ENCODE assay signal across 14 mouse cellular contexts in genomic region chr19:6321358-6321757, GRCm38 (mm10). TPM values are rescaled to one million over a fixed set of nuclear protein-coding genes. Genes with fewer than 3 reads are reported as not detected.
DNase-seq lines count a peak whose midpoint lies in the region; ATAC-seq and TF ChIP-seq lines count a peak whose summit lies in the region.
"Had no signal": no experiment of that assay in that cellular context is flagged by ENCODE, and none has a peak within 500 bp of the region (broad histone marks: within the 10 kb centered on the region; RNA-seq: fewer than 3 reads in every experiment).

No protein-coding gene starts in this region.

- DNase-seq in heart, adult 9 months (ENCODE audit: low spot score in 2 of 2) = no peak
- DNase-seq in kidney, adult 18-20 months = no peak
- DNase-seq in left cerebral cortex, adult 2 months (ENCODE audit: extremely low spot score in 1 of 2, low spot score in 2 of 2) = no peak
- DNase-seq: cerebellum, adult 9-10 months; gastrocnemius, postnatal 36 days; thymus, adult 18-20 months had no signal

- H3K4me2 ChIP-seq in heart, embryonic 13.5 days = no peak overlapping the region
- no peak overlapping the region for H3K4me2 ChIP-seq in kidney, embryonic 16.5 days (replicated peaks; ENCODE audit: low read depth, low read length)
- H3K4me2 ChIP-seq: hindbrain, embryonic 14.5 days; limb, embryonic 12.5 days had no signal

- H3K4me3 ChIP-seq in heart, embryonic 13.5 days = no peak overlapping the region
- no peak overlapping the region for H3K4me3 ChIP-seq in kidney, embryonic 16.5 days (ENCODE audit: low read length)
- peak overlapping the region; percentile 4; the same call in 1 of the 2 replicates for H3K4me3 ChIP-seq in ES-Bruce4 (ENCODE audit: low read depth, low read length)
- H3K4me3 ChIP-seq in small intestine, adult 2 months (ENCODE audit: low read depth, low read length) = no peak overlapping the region
- no peak overlapping the region for H3K4me3 ChIP-seq in left cerebral cortex, adult 2 months
- H3K4me3 ChIP-seq: erythroblast, embryonic 14.5 days; limb, embryonic 12.5 days had no signal

- WGBS in heart, embryonic 13.5 days = 49% methylated on average over 8 of the region's 8 CpGs
- WGBS in kidney, embryonic 16.5 days = 78% methylated on average over 8 of the region's 8 CpGs
- WGBS in small intestine, adult 2 months = 58% methylated on average over 8 of the region's 8 CpGs

- peak overlapping the region; percentile 38 for H3K27ac ChIP-seq in heart, embryonic 13.5 days (replicated peaks)
- no peak overlapping the region for H3K27ac ChIP-seq in kidney, embryonic 16.5 days (ENCODE audit: low read length)
- 0 out of 2 replicates have a peak overlapping the region, but pooled peaks have one; percentile 2 for H3K27ac ChIP-seq in ES-Bruce4 (ENCODE audit: insufficient read depth, low read length)
- 0 out of 2 replicates have a peak overlapping the region, but pooled peaks have one; percentile 7 for H3K27ac ChIP-seq in small intestine, adult 2 months (ENCODE audit: insufficient read depth, low read depth, low read length)
- H3K27ac ChIP-seq in left cerebral cortex, adult 2 months = no peak overlapping the region
- H3K27ac ChIP-seq: hindbrain, embryonic 14.5 days; limb, embryonic 12.5 days had no signal

- no peak for TF ChIP-seq EP300 in ES-Bruce4 (IDR thresholded peaks at IDR 0.05; ENCODE audit: insufficient read depth, low read depth, low read length)

- ATAC-seq in heart, embryonic 13.5 days (ENCODE audit: extremely low read depth, insufficient number of reproducible peaks, low FRiP score, low TSS enrichment) = no peak
- ATAC-seq in kidney, embryonic 16.5 days (ENCODE audit: low FRiP score, low TSS enrichment) = 0 out of 2 replicates have a peak, but pooled peaks have one; percentile 21
- ATAC-seq: CD4-positive, CD25-positive, alpha-beta regulatory T cell, adult 4 months had no signal

- H3K36me3 ChIP-seq in heart, embryonic 13.5 days = peaks cover 69% of the 10 kb centered on the region
- peaks cover 56% of the 10 kb centered on the region for H3K36me3 ChIP-seq in kidney, embryonic 16.5 days (ENCODE audit: insufficient read depth, low read length)
- peaks cover 28% of the 10 kb centered on the region for H3K36me3 ChIP-seq in ES-Bruce4 (ENCODE audit: control insufficient read depth, insufficient read depth, low read length, poor library complexity, severe bottlenecking)
- peaks cover 86% of the 10 kb centered on the region for H3K36me3 ChIP-seq in small intestine, adult 2 months (ENCODE audit: control insufficient read depth, insufficient read depth, low read length)

- no peak for TF ChIP-seq CTCF in ES-Bruce4 (IDR thresholded peaks at IDR 0.05; ENCODE audit: low read depth, low read length)
- no peak for TF ChIP-seq CTCF in small intestine, adult 2 months (IDR thresholded peaks at IDR 0.05; ENCODE audit: extremely low read depth, insufficient read length, insufficient replicate concordance, low read depth, low read length)
- TF ChIP-seq CTCF in left cerebral cortex, adult 2 months (IDR thresholded peaks at IDR 0.05) = no peak

- H3K27me3 ChIP-seq in heart, embryonic 13.5 days (replicated peaks) = no peaks in the 10 kb centered on the region
- H3K27me3 ChIP-seq in kidney, embryonic 16.5 days (ENCODE audit: insufficient read depth, low read length) = no peaks in the 10 kb centered on the region
- H3K27me3 ChIP-seq in ES-Bruce4 (ENCODE audit: control insufficient read depth, insufficient read depth, low read length, poor library complexity, severe bottlenecking) = no peaks in the 10 kb centered on the region
- H3K27me3 ChIP-seq in small intestine, adult 2 months (ENCODE audit: control insufficient read depth, insufficient read depth, low read length) = no peaks in the 10 kb centered on the region
- H3K27me3 ChIP-seq: limb, embryonic 12.5 days had no signal

- TF ChIP-seq POLR2A in ES-Bruce4 (IDR thresholded peaks at IDR 0.05; ENCODE audit: insufficient read depth, low read length) = no peak
- no peak for TF ChIP-seq POLR2A in small intestine, adult 2 months (IDR thresholded peaks at IDR 0.05; ENCODE audit: low read depth, low read length)

- intact Hi-C loops in left cerebral cortex, adult 2 months (cut with DNase I) = no loop called here

- no peaks in the 10 kb centered on the region for H3K9me3 ChIP-seq in heart, embryonic 13.5 days
- H3K9me3 ChIP-seq in kidney, embryonic 16.5 days (ENCODE audit: low read length) = no peaks in the 10 kb centered on the region
- no peaks in the 10 kb centered on the region for H3K9me3 ChIP-seq in ES-Bruce4 (replicated peaks; ENCODE audit: control insufficient read depth, insufficient read depth, low read length, poor library complexity, severe bottlenecking)
- H3K9me3 ChIP-seq: limb, embryonic 12.5 days had no signal

- peak overlapping the region; percentile 29; the same call in 1 of the 2 replicates for H3K9ac ChIP-seq in heart, embryonic 13.5 days
- no peak overlapping the region for H3K9ac ChIP-seq in kidney, embryonic 16.5 days (replicated peaks; ENCODE audit: low read length)
- H3K9ac ChIP-seq in ES-Bruce4 (ENCODE audit: low read depth, poor library complexity, severe bottlenecking) = no peak overlapping the region
- H3K9ac ChIP-seq: hindbrain, embryonic 14.5 days had no signal

- H3K4me1 ChIP-seq in heart, embryonic 13.5 days = peaks cover 24% of the 10 kb centered on the region
- no peaks in the 10 kb centered on the region for H3K4me1 ChIP-seq in kidney, embryonic 16.5 days (ENCODE audit: insufficient read depth, low read length)
- H3K4me1 ChIP-seq in ES-Bruce4 (ENCODE audit: control insufficient read depth, insufficient read depth, low read length) = peaks cover 4% of the 10 kb centered on the region
- H3K4me1 ChIP-seq in small intestine, adult 2 months (ENCODE audit: control insufficient read depth, insufficient read depth, insufficient read length, low read length) = peaks cover 3% of the 10 kb centered on the region; the same call in 1 of the 2 replicates
- H3K4me1 ChIP-seq: limb, embryonic 12.5 days had no signal

RNA-seq across cellular contexts. Expression of gene Men1, which starts 13.4 kb away (rescaled TPM):
- 46.9 and 48.1 TPM in 2 replicates for polyA plus RNA-seq in heart, embryonic 13.5 days (2015; fragmentation: Nextera tagmentation; extraction: Ambion mirVana)
- polyA plus RNA-seq in kidney, embryonic 16.5 days (2015; fragmentation: Nextera tagmentation; extraction: Ambion mirVana) = 93.0 and 96.2 TPM in 2 replicates
- 34.8 and 40.5 TPM in 2 replicates for polyA plus RNA-seq in ES-Bruce4 (2011; ENCODE audit: insufficient read depth, insufficient read length, low read depth, missing spikeins)
- polyA plus RNA-seq in small intestine, adult 2 months (2012; rRNA removed) = 23.6 and 38.5 TPM in 2 replicates
- 10 to 100 TPM; 64.7 to 72.5 TPM for total RNA-seq in left cerebral cortex, adult 2 months (2021)

RNA-seq across cellular contexts. Expression of gene Cdc42bpg, which starts 15.1 kb away (rescaled TPM):
- 0.45 and 0.60 TPM in 2 replicates for polyA plus RNA-seq in heart, embryonic 13.5 days (2015; fragmentation: Nextera tagmentation; extraction: Ambion mirVana)
- 0.80 and 1.5 TPM in 2 replicates for polyA plus RNA-seq in kidney, embryonic 16.5 days (2015; fragmentation: Nextera tagmentation; extraction: Ambion mirVana)
- 57.7 and 60.5 TPM in 2 replicates for polyA plus RNA-seq in ES-Bruce4 (2011; ENCODE audit: insufficient read depth, insufficient read length, low read depth, missing spikeins)
- polyA plus RNA-seq in small intestine, adult 2 months (2012; rRNA removed) = 26.0 and 53.2 TPM in 2 replicates
- total RNA-seq in left cerebral cortex, adult 2 months (2021) = 1 to 10 TPM; 3.4 to 4.1 TPM

RNA-seq across cellular contexts. Expression of gene Map4k2, which starts 19.6 kb away (rescaled TPM):
- polyA plus RNA-seq in heart, embryonic 13.5 days (2015; fragmentation: Nextera tagmentation; extraction: Ambion mirVana) = 12.5 and 13.5 TPM in 2 replicates
- 25.9 and 28.7 TPM in 2 replicates for polyA plus RNA-seq in kidney, embryonic 16.5 days (2015; fragmentation: Nextera tagmentation; extraction: Ambion mirVana)
- polyA plus RNA-seq in ES-Bruce4 (2011; ENCODE audit: insufficient read depth, insufficient read length, low read depth, missing spikeins) = 10.7 and 16.9 TPM in 2 replicates
- 41.0 and 77.3 TPM in 2 replicates for polyA plus RNA-seq in small intestine, adult 2 months (2012; rRNA removed)
- total RNA-seq in left cerebral cortex, adult 2 months (2021) = 100 to 1,000 TPM in 1 of 2 experiments, 10 to 100 TPM in 1; 94.9 to 108 TPM

RNA-seq across cellular contexts. Expression of gene Sf1, which starts 42.1 kb away (rescaled TPM):
- polyA plus RNA-seq in heart, embryonic 13.5 days (2015; fragmentation: Nextera tagmentation; extraction: Ambion mirVana) = 89.2 and 89.7 TPM in 2 replicates
- 132 and 150 TPM in 2 replicates for polyA plus RNA-seq in kidney, embryonic 16.5 days (2015; fragmentation: Nextera tagmentation; extraction: Ambion mirVana)
- 333 and 355 TPM in 2 replicates for polyA plus RNA-seq in ES-Bruce4 (2011; ENCODE audit: insufficient read depth, insufficient read length, low read depth, missing spikeins)
- 99.0 and 171 TPM in 2 replicates for polyA plus RNA-seq in small intestine, adult 2 months (2012; rRNA removed)
- total RNA-seq in left cerebral cortex, adult 2 months (2021) = 100 to 1,000 TPM; 208 to 212 TPM

RNA-seq across cellular contexts. Expression of gene Ehd1, which starts 44.8 kb away (rescaled TPM):
- polyA plus RNA-seq in heart, embryonic 13.5 days (2015; fragmentation: Nextera tagmentation; extraction: Ambion mirVana) = 70.0 and 72.4 TPM in 2 replicates
- 84.2 and 89.5 TPM in 2 replicates for polyA plus RNA-seq in kidney, embryonic 16.5 days (2015; fragmentation: Nextera tagmentation; extraction: Ambion mirVana)
- 81.0 and 81.6 TPM in 2 replicates for polyA plus RNA-seq in ES-Bruce4 (2011; ENCODE audit: insufficient read depth, insufficient read length, low read depth, missing spikeins)
- 315 and 714 TPM in 2 replicates for polyA plus RNA-seq in small intestine, adult 2 months (2012; rRNA removed)
- 10 to 100 TPM; 36.4 to 43.5 TPM for total RNA-seq in left cerebral cortex, adult 2 months (2021)

Comparison
In these comparisons a context has a peak if more than half of its experiments do, and no peak if none do; other contexts are left out.
1. H3K27ac ChIP-seq: peak in heart, embryonic 13.5 days (single experiment), ES-Bruce4 (single experiment) and small intestine, adult 2 months (single experiment); none in kidney, embryonic 16.5 days (single experiment) and left cerebral cortex, adult 2 months (single experiment).
2. RNA of gene Cdc42bpg, which starts 15.1 kb away (polyA plus RNA-seq): 57.7 to 60.5 TPM in ES-Bruce4 and 26.0 to 53.2 TPM in small intestine, adult 2 months; 0.80 to 1.5 TPM in kidney, embryonic 16.5 days and 0.45 to 0.60 TPM in heart, embryonic 13.5 days; every median in the first group is over 10 times any median in the second.